Mouse (Mus musculus) cerebellum, postnatal 10 days (tissue): ENCODE measurements around the gene Gm28047.

Experiments used
- DNase-seq, 2 experiments: peaks; one replicate each; pipeline ENCODE4 v3.0.0; 2021; ENCODE audit warnings: mixed read lengths in 2 of 2

The Gm28047 gene

GRCm38 (mm10) chr15:102498322-102498721, 126.5 kb downstream of the Gm28047 start:
- no peak for DNase-seq

GRCm38 (mm10) chr15:102487664-102488063, 137.2 kb downstream of the Gm28047 start:
- no peak for DNase-seq

- DNase-seq: no peak
Observed at GRCm38 (mm10) chr15:102485853-102486252, 139.0 kb downstream of the Gm28047 start.

- no peak for DNase-seq
Observed at GRCm38 (mm10) chr15:102483136-102483535, 141.7 kb downstream of the Gm28047 start.

- no peak for DNase-seq
Observed at GRCm38 (mm10) chr15:102474520-102474919, 150.3 kb downstream of the Gm28047 start.
